Mouse (Mus musculus): ENCODE results near the gene Zfx. TPM values are rescaled to one million over a fixed set of nuclear protein-coding genes. Genes with fewer than 3 reads are reported as not detected.

The Zfx gene
- total and polyA plus RNA-seq, 3 experiments: 10.0 to 21.4 (median 16.0) TPM

GRCm38 (mm10) chrX:94060751-94061150 lies 62.8 kb downstream of the Zfx start:
- Histone ChIP-seq H3K4me1 (ENCODE audit: control insufficient read depth in 1 of 2, insufficient read depth in 2 of 2, low read length in 2 of 2) (0 out of 4 replicates have a peak, but pooled peaks cover 0 to 3% of the 10 kb centered on the region in 2 experiments), H3K9ac (ENCODE audit: control insufficient read depth, low read depth, low read length, poor library complexity, severe bottlenecking) (no peak overlapping the region), H3K27ac (ENCODE audit: control insufficient read depth, low read depth, low read length) (no peak overlapping the region), H3K79me2 (ENCODE audit: control insufficient read depth, insufficient read depth, low read length, poor library complexity) (no peaks in the 10 kb centered on the region), H3K36me3 (ENCODE audit: control insufficient read depth in 1 of 2, insufficient read depth in 2 of 2, low read length in 2 of 2) (no peaks in the 10 kb centered on the region), H3K4me3 (ENCODE audit: control insufficient read depth in 1 of 2, insufficient read depth in 1 of 2, low read depth in 2 of 2, low read length in 2 of 2) (no peak overlapping the region), H3K9me3 (replicated peaks; ENCODE audit: insufficient read depth, low read length) (no peaks in the 10 kb centered on the region), H3K27me3 (ENCODE audit: control insufficient read depth in 1 of 2, insufficient read depth in 2 of 2, low read length in 2 of 2) (no peaks in the 10 kb centered on the region)
- no peak for DNase-seq (ENCODE audit: low read depth, low spot score)
- TF ChIP-seq CHD1 (IDR thresholded peaks at IDR 0.05; ENCODE audit: low read depth, low read length) (no peak), RCOR1 (IDR thresholded peaks at IDR 0.05; ENCODE audit: low read depth, low read length) (no peak), POLR2A (IDR thresholded peaks at IDR 0.05; ENCODE audit: control insufficient read depth in 1 of 2, insufficient read depth in 1 of 2, low read depth in 1 of 2, low read length in 2 of 2, poor library complexity in 1 of 2) (no peak), MEF2A (IDR thresholded peaks at IDR 0.05; ENCODE audit: extremely low read depth, insufficient replicate concordance, low read depth, low read length, poor library complexity, severe bottlenecking) (no peak), NELFE (IDR thresholded peaks at IDR 0.05; ENCODE audit: low read depth, low read length) (no peak), ZKSCAN1 (IDR thresholded peaks at IDR 0.05; ENCODE audit: low read depth, low read length) (no peak), MYB (IDR thresholded peaks at IDR 0.05; ENCODE audit: low read depth, low read length) (no peak), MAFK (IDR thresholded peaks at IDR 0.05; ENCODE audit: borderline replicate concordance, low read depth, low read length) (no peak), POLR2AphosphoS2 (IDR thresholded peaks at IDR 0.05; ENCODE audit: low read length) (no peak), GABPA (IDR thresholded peaks at IDR 0.05; ENCODE audit: low read depth, low read length) (no peak), MXI1 (IDR thresholded peaks at IDR 0.05; ENCODE audit: low read depth, low read length) (no peak), UBTF (IDR thresholded peaks at IDR 0.05; ENCODE audit: borderline replicate concordance, insufficient read depth, low read depth, low read length) (no peak), ELF1 (IDR thresholded peaks at IDR 0.05; ENCODE audit: low read depth, low read length) (no peak), USF1 (IDR thresholded peaks at IDR 0.05; ENCODE audit: low read depth, low read length) (no peak), TBP (IDR thresholded peaks at IDR 0.05; ENCODE audit: low read depth, low read length) (no peak)

GRCm38 (mm10) chrX:94058748-94059147 lies 64.8 kb downstream of the Zfx start:
- Histone ChIP-seq H3K4me1 (ENCODE audit: control insufficient read depth in 1 of 2, insufficient read depth in 2 of 2, low read length in 2 of 2) (peaks cover 0 to 9% of the 10 kb centered on the region in 2 experiments; a peak in 2 of 4 replicates), H3K79me2 (ENCODE audit: control insufficient read depth, insufficient read depth, low read length, poor library complexity) (no peaks in the 10 kb centered on the region), H3K36me3 (ENCODE audit: control insufficient read depth in 1 of 2, insufficient read depth in 2 of 2, low read length in 2 of 2) (peaks cover 0 to 3% of the 10 kb centered on the region in 2 experiments; a peak in 1 of 4 replicates), H3K27ac (ENCODE audit: control insufficient read depth, low read depth, low read length) (no peak overlapping the region), H3K9ac (ENCODE audit: control insufficient read depth, low read depth, low read length, poor library complexity, severe bottlenecking) (no peak overlapping the region), H3K9me3 (replicated peaks; ENCODE audit: insufficient read depth, low read length) (no peaks in the 10 kb centered on the region), H3K27me3 (ENCODE audit: control insufficient read depth in 1 of 2, insufficient read depth in 2 of 2, low read length in 2 of 2) (no peaks in the 10 kb centered on the region), H3K4me3 (ENCODE audit: control insufficient read depth in 1 of 2, insufficient read depth in 1 of 2, low read depth in 2 of 2, low read length in 2 of 2) (no peak overlapping the region)
- TF ChIP-seq MAX (IDR thresholded peaks at IDR 0.05; ENCODE audit: low read length) (no peak), CHD1 (IDR thresholded peaks at IDR 0.05; ENCODE audit: low read depth, low read length) (no peak)
- DNase-seq (ENCODE audit: low read depth, low spot score): no peak

Data from MEL (cell line).